Mouse (Mus musculus) bone marrow macrophage, adult 2 months (primary cell): ENCODE measurements around the gene Aup1.

Experiments
- CTCF ChIP-seq: IDR thresholded peaks from 2 replicates; pipeline ENCODE4 v1.5.1; 2012; ENCODE audit warnings: low read depth, mild to moderate bottlenecking, low read length, moderate library complexity
- POLR2A ChIP-seq: IDR thresholded peaks from 2 replicates; pipeline ENCODE4 v1.6.1; 2012; ENCODE audit warnings: mild to moderate bottlenecking, low read depth, low read length, borderline replicate concordance

- no peak for TF ChIP-seq POLR2A
- TF ChIP-seq CTCF, result no peak
These were observed 47.6 kb downstream of the Aup1 start for GRCm38 (mm10) chr6:83101688-83102556.
